Mouse (Mus musculus): ENCODE measurements around the gene Nceh1.

Nceh1 gene

GRCm38 (mm10) chr3:27182733-27183600, at the start of gene Nceh1:
Gene Nceh1, plus strand, starts transcription at chr3:27182965.
- peak; percentile 93 to 94 for DNase-seq

GRCm38 (mm10) chr3:27140101-27140500, 42.7 kb upstream of the Nceh1 start:
- no peak for DNase-seq

- DNase-seq: no peak
Measured at GRCm38 (mm10) chr3:27143570-27143969, 39.2 kb upstream of the Nceh1 start.

- no peak for DNase-seq
Measured at GRCm38 (mm10) chr3:27145733-27146132, 37.0 kb upstream of the Nceh1 start.

- DNase-seq: peak; percentile 24 to 25
Measured at GRCm38 (mm10) chr3:27153191-27153671, 29.5 kb upstream of the Nceh1 start.

- DNase-seq: peak; percentile 97 to 98
Measured at GRCm38 (mm10) chr3:27153701-27154209, 29.0 kb upstream of the Nceh1 start, which contains the start of gene Ect2. Gene Ect2, minus strand, starts transcription at chr3:27153878.

- DNase-seq: no peak
Measured at GRCm38 (mm10) chr3:27154280-27154679, 28.5 kb upstream of the Nceh1 start.

- DNase-seq: no peak
Measured at GRCm38 (mm10) chr3:27155051-27155855, 27.5 kb upstream of the Nceh1 start.

- DNase-seq: no peak
Measured at GRCm38 (mm10) chr3:27155856-27156593, 26.7 kb upstream of the Nceh1 start.

- DNase-seq: no peak
Measured at GRCm38 (mm10) chr3:27156594-27156949, 26.2 kb upstream of the Nceh1 start.

GRCm38 (mm10) chr3:27158910-27159309, 23.9 kb upstream of the Nceh1 start:
- DNase-seq: no peak

GRCm38 (mm10) chr3:27161645-27162409, 20.9 kb upstream of the Nceh1 start:
- no peak for DNase-seq

GRCm38 (mm10) chr3:27162410-27162804, 20.4 kb upstream of the Nceh1 start:
- no peak for DNase-seq

GRCm38 (mm10) chr3:27165481-27166065, 17.2 kb upstream of the Nceh1 start:
- no peak for DNase-seq

GRCm38 (mm10) chr3:27170257-27170656, 12.5 kb upstream of the Nceh1 start:
- no peak for DNase-seq

- DNase-seq: no peak
Measured at GRCm38 (mm10) chr3:27179711-27180110, 3.1 kb upstream of the Nceh1 start.

- DNase-seq: peak; percentile 9 to 20
Measured at GRCm38 (mm10) chr3:27183601-27184175, 923 bp downstream of the Nceh1 start.

- DNase-seq: no peak
Measured at GRCm38 (mm10) chr3:27188386-27188785, 5.6 kb downstream of the Nceh1 start.

GRCm38 (mm10) chr3:27189320-27190261, 6.8 kb downstream of the Nceh1 start:
- no peak for DNase-seq

GRCm38 (mm10) chr3:27190865-27191264, 8.1 kb downstream of the Nceh1 start:
- no peak for DNase-seq
